Mouse (Mus musculus): ENCODE data around the gene Zbtb32. TPM values are rescaled to one million over a fixed set of nuclear protein-coding genes. Genes with fewer than 3 reads are reported as not detected.

Zbtb32 gene
- polyA plus RNA-seq, 1 experiment from 2014 or later: 1.2 TPM

- WGBS: 72% methylated on average over 4 of the region's 4 CpGs
- H3K9ac ChIP-seq (ENCODE audit: low read depth, low read length): no peak overlapping the region
- H3K4me3 ChIP-seq (ENCODE audit: low read depth, low read length): no peak overlapping the region
- H3K36me3 ChIP-seq (ENCODE audit: control insufficient read depth, insufficient read depth): no peaks in the 10 kb centered on the region
- ATAC-seq: no peak
- no peak overlapping the region for H3K27ac ChIP-seq (ENCODE audit: low read depth, low read length)
- TF ChIP-seq CTCF (IDR thresholded peaks at IDR 0.05; ENCODE audit: low read depth): no peak
- H3K27me3 ChIP-seq (replicated peaks; ENCODE audit: control insufficient read depth, insufficient read depth, low read length): no peaks in the 10 kb centered on the region
- H3K9me3 ChIP-seq (ENCODE audit: control insufficient read depth): no peaks in the 10 kb centered on the region
- H3K4me1 ChIP-seq (replicated peaks; ENCODE audit: control insufficient read depth, insufficient read depth, low read length): no peaks in the 10 kb centered on the region
- no peak overlapping the region for H3K4me2 ChIP-seq (replicated peaks; ENCODE audit: low read depth)
These were observed 4.1 kb downstream of the Zbtb32 start for GRCm38 (mm10) chr7:30594510-30595024.

GRCm38 (mm10) chr7:30593579-30594509 lies 4.9 kb downstream of the Zbtb32 start:
- 63% methylated on average over 10 of the region's 10 CpGs for WGBS

GRCm38 (mm10) chr7:30592772-30593423 lies 5.8 kb downstream of the Zbtb32 start:
- no peak for ATAC-seq
- no peak overlapping the region for H3K9ac ChIP-seq (ENCODE audit: low read depth, low read length)
- no peak overlapping the region for H3K4me2 ChIP-seq (replicated peaks; ENCODE audit: low read depth)
- WGBS: 58% methylated on average over 5 of the region's 5 CpGs
- no peaks in the 10 kb centered on the region for H3K36me3 ChIP-seq (ENCODE audit: control insufficient read depth, insufficient read depth)
- no peak for TF ChIP-seq CTCF (IDR thresholded peaks at IDR 0.05; ENCODE audit: low read depth)
- no peak overlapping the region for H3K27ac ChIP-seq (ENCODE audit: low read depth, low read length)
- H3K4me1 ChIP-seq (replicated peaks; ENCODE audit: control insufficient read depth, insufficient read depth, low read length): no peaks in the 10 kb centered on the region
- no peaks in the 10 kb centered on the region for H3K27me3 ChIP-seq (replicated peaks; ENCODE audit: control insufficient read depth, insufficient read depth, low read length)
- no peaks in the 10 kb centered on the region for H3K9me3 ChIP-seq (ENCODE audit: control insufficient read depth)
- H3K4me3 ChIP-seq (ENCODE audit: low read depth, low read length): no peak overlapping the region

More at GRCm38 (mm10) chr7:30593579-30594509, 4.9 kb downstream of the Zbtb32 start:
- Histone ChIP-seq H3K4me2 (replicated peaks; ENCODE audit: low read depth) (no peak overlapping the region), H3K27ac (ENCODE audit: low read depth, low read length) (no peak overlapping the region), H3K9ac (ENCODE audit: low read depth, low read length) (no peak overlapping the region), H3K9me3 (ENCODE audit: control insufficient read depth) (no peaks in the 10 kb centered on the region), H3K27me3 (replicated peaks; ENCODE audit: control insufficient read depth, insufficient read depth, low read length) (no peaks in the 10 kb centered on the region), H3K4me1 (replicated peaks; ENCODE audit: control insufficient read depth, insufficient read depth, low read length) (no peaks in the 10 kb centered on the region), H3K4me3 (ENCODE audit: low read depth, low read length) (no peak overlapping the region), H3K36me3 (ENCODE audit: control insufficient read depth, insufficient read depth) (no peaks in the 10 kb centered on the region)
- ATAC-seq: no peak
- no peak for TF ChIP-seq CTCF (IDR thresholded peaks at IDR 0.05; ENCODE audit: low read depth)

GRCm38 (mm10) chr7:30591605-30591951 lies 7.1 kb downstream of the Zbtb32 start:
- ATAC-seq: no peak
- 75% methylated on average over 4 of the region's 4 CpGs for WGBS

GRCm38 (mm10) chr7:30590927-30591604 lies 7.6 kb downstream of the Zbtb32 start:
- TF ChIP-seq CTCF (IDR thresholded peaks at IDR 0.05; ENCODE audit: low read depth): no peak
- Histone ChIP-seq H3K4me1 (replicated peaks; ENCODE audit: control insufficient read depth, insufficient read depth, low read length) (no peaks in the 10 kb centered on the region), H3K4me3 (ENCODE audit: low read depth, low read length) (no peak overlapping the region), H3K36me3 (ENCODE audit: control insufficient read depth, insufficient read depth) (peaks cover 7% of the 10 kb centered on the region), H3K27ac (ENCODE audit: low read depth, low read length) (no peak overlapping the region), H3K27me3 (replicated peaks; ENCODE audit: control insufficient read depth, insufficient read depth, low read length) (no peaks in the 10 kb centered on the region), H3K4me2 (replicated peaks; ENCODE audit: low read depth) (peak overlapping the region; percentile 67; the same call in 1 of the 2 replicates), H3K9ac (ENCODE audit: low read depth, low read length) (no peak overlapping the region), H3K9me3 (ENCODE audit: control insufficient read depth) (no peaks in the 10 kb centered on the region)
- ATAC-seq: no peak
- 82% methylated on average over 9 of the region's 9 CpGs for WGBS

More at GRCm38 (mm10) chr7:30591605-30591951, 7.1 kb downstream of the Zbtb32 start:
- Histone ChIP-seq H3K4me2 (replicated peaks; ENCODE audit: low read depth) (no peak overlapping the region), H3K9ac (ENCODE audit: low read depth, low read length) (no peak overlapping the region), H3K4me3 (ENCODE audit: low read depth, low read length) (no peak overlapping the region), H3K9me3 (ENCODE audit: control insufficient read depth) (no peaks in the 10 kb centered on the region), H3K36me3 (ENCODE audit: control insufficient read depth, insufficient read depth) (peaks cover 2% of the 10 kb centered on the region; the same call in 1 of the 2 replicates), H3K27me3 (replicated peaks; ENCODE audit: control insufficient read depth, insufficient read depth, low read length) (no peaks in the 10 kb centered on the region), H3K27ac (ENCODE audit: low read depth, low read length) (no peak overlapping the region), H3K4me1 (replicated peaks; ENCODE audit: control insufficient read depth, insufficient read depth, low read length) (no peaks in the 10 kb centered on the region)
- TF ChIP-seq CTCF (IDR thresholded peaks at IDR 0.05; ENCODE audit: low read depth): no peak

Data from intestine, postnatal 0 days (tissue).